Mouse (Mus musculus) stomach, postnatal 0 days (tissue): ENCODE results near the gene Orai1. TPM values are rescaled to one million over a fixed set of nuclear protein-coding genes. Genes with fewer than 3 reads are reported as not detected.
A peak's percentile ranks its signal among the peaks of the same experiment; 100 is the strongest.

ENCODE experiments used
- ATAC-seq: fragments of 200-750 bp; cut with Nextera tagmentation; 2 replicates; pipeline ENCODE4 v1.8.0; 2017; ENCODE audit not compliant: low FRiP score, low TSS enrichment
- DNase-seq: peaks from one replicate; pipeline ENCODE4 v3.0.0-alpha.2; 2016; ENCODE audit warnings: low spot score
- H3K27ac ChIP-seq: fragments of 300-500 bp; sonication (generic); replicated peaks from 2 replicates; pipeline ENCODE4 v1.5.1; 2014; ENCODE audit warnings: mild to moderate bottlenecking, control low read depth
- H3K27me3 ChIP-seq: fragments of 300-500 bp; sonication (generic); 2 replicates; pipeline ENCODE4 v1.6.1; 2014; ENCODE audit warnings: low read length; ENCODE audit not compliant: control insufficient read depth, insufficient read depth
- H3K36me3 ChIP-seq: fragments of 300-500 bp; sonication (generic); 2 replicates; pipeline ENCODE4 v1.6.1; 2014; ENCODE audit warnings: low read length, mixed read lengths; ENCODE audit not compliant: control insufficient read depth, insufficient read depth
- H3K4me1 ChIP-seq: fragments of 300-500 bp; sonication (generic); replicated peaks from 2 replicates; pipeline ENCODE4 v1.6.1; 2014; ENCODE audit warnings: antibody characterized with exemption; ENCODE audit not compliant: control insufficient read depth, insufficient read depth
- H3K4me2 ChIP-seq: fragments of 300-500 bp; sonication (generic); replicated peaks from 2 replicates; pipeline ENCODE4 v1.6.1; 2014; ENCODE audit warnings: low read depth, mild to moderate bottlenecking, control low read depth, moderate library complexity
- H3K4me3 ChIP-seq: fragments of 300-500 bp; sonication (generic); 2 replicates; pipeline ENCODE4 v1.5.1; 2014; ENCODE audit warnings: low read depth, low read length, control low read depth
- H3K9ac ChIP-seq: fragments of 300-500 bp; sonication (generic); 2 replicates; pipeline ENCODE4 v1.6.1; 2014; ENCODE audit warnings: mild to moderate bottlenecking, low read length, control low read depth, mixed read lengths
- H3K9me3 ChIP-seq: fragments of 300-500 bp; sonication (generic); 2 replicates; pipeline ENCODE4 v1.6.1; 2016; ENCODE audit warnings: low read length; ENCODE audit not compliant: control insufficient read depth
- CTCF ChIP-seq: IDR thresholded peaks from 2 replicates; pipeline ENCODE4 v1.5.1; 2016; ENCODE audit warnings: antibody characterized with exemption, low read depth, mild to moderate bottlenecking, moderate library complexity
- EP300 ChIP-seq: optimal IDR thresholded peaks from 2 replicates; pipeline ENCODE3; 2016; ENCODE audit warnings: antibody characterized with exemption
- WGBS: fragments of 180-500 bp; shearing (Covaris S2); extraction: QIAGEN DNeasy Blood & Tissue Kit; methylation state at CpG from one replicate; pipeline ENCODE4 v1.1.7; 2014; 5-methylcytosine and 5-hydroxymethylcytosine counted together
- polyA plus RNA-seq: library from polyadenylated mRNA; unstranded; fragments of >200 nt; fragmentation: Nextera tagmentation; extraction: Ambion mirVana; gene quantifications from 2 replicates; pipeline ENCODE4 v1.2.1, GENCODE M21; 2015

Gene Orai1
- polyA plus RNA-seq, 1 experiment from 2014 or later = 29.6 TPM

DNA sequence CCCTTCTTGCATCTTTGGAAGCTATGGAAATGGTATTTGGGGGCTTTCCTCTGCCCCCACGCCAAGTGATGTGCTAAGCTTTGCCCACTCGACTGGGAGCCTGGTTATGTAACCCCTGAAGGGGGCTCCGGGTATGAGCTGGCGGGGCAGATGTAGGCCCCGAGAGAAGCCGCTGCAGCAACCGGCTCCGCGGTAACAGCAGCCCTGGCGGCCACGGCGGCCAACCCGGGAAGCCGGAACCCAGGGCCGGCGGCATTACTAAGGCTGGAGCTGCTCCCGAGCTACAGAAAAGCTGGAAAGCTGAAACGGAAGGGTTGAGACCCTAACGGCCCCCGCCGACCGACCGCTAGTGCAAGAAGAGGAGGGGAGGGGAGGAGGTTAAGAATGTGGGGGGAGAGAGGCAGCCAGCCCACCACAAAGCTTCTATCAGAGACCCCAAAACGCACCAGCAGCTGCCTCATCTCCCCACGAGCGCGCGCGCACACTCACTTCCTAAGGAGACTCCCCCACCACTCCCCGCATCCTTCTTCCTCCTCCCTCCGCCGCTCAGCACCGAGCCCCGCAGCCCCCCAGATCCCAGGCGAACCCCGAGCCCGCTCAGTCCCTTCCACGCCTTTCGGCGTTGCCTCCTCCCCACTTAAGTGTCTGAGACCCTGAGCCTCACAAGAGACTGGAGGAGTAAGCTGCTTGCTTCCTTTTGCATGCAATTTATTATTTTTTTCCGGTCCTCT is 26.7 kb upstream of the Orai1 start:
- Histone ChIP-seq H3K27ac (peak overlapping the region; percentile 56), H3K9me3 (no peaks in the 10 kb centered on the region), H3K9ac (peak overlapping the region; percentile 63), H3K27me3 (no peaks in the 10 kb centered on the region), H3K4me2 (peak overlapping the region; percentile 93), H3K36me3 (no peaks in the 10 kb centered on the region), H3K4me3 (peak overlapping the region; percentile 65), H3K4me1 (peaks cover 4% of the 10 kb centered on the region; the same call in 1 of the 2 replicates)
- 0% methylated on average over 39 of the region's 41 CpGs for WGBS
- TF ChIP-seq CTCF = no peak
- no peak for TF ChIP-seq EP300
- DNase-seq (peak; percentile 67), ATAC-seq (peak; percentile 16; the same call in 1 of the 2 replicates)

GRCm38 (mm10) chr5:122989001-122989525 is 25.8 kb upstream of the Orai1 start:
- DNase-seq = peak; percentile 77
- no peak for TF ChIP-seq EP300
- TF ChIP-seq CTCF = no peak
- peak; percentile 61 for ATAC-seq

DNA sequence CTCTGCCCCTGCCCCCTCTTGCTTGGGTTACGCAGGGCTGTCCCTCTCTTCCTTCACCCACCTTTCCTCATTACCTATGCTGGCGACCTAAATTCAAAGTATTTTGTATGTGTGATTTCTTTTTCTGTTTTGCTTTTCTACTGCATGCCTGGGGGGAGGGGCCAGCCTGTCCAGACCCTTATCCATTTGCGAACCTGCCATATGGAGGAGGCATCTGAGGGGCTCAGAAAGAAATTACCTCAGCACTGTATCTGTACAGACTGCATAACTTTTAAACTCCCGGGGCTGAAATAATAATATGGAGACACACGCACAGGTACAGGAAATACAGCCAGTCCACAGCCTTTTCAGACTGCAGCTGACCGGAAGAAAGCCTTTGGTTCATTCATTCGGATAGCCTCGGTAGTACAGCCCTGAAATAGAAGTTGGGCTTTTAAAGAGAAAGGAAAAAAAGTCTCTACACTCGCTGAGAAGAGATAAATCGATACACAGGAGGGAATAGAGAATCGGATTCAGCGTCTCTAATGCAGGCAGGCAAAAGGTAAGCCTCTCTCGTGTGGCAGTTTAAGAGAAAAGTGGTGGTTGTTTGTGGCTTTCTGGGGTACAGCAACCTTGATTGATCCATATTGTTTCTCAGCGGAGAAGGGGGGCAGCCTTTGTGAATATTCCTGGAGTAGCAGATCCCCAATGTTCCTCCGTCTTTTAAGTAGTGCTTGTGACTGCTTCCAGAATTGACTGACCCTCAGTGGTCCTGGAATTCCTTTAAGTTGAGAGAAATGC is 25.1 kb upstream of the Orai1 start, which contains the start of gene Kdm2b:
Gene Kdm2b (minus strand): TSS at position 273 of the 780 bp plus-strand sequence.
- no peaks in the 10 kb centered on the region for H3K9me3 ChIP-seq
- peak within 1 kb of the TSS; percentile 65 for H3K4me3 ChIP-seq
- peak within 1 kb of the TSS; percentile 56 for H3K27ac ChIP-seq
- 13% methylated on average over 15 of the region's 15 CpGs for WGBS
- TF ChIP-seq CTCF (no peak), EP300 (no peak)
- H3K27me3 ChIP-seq = no peaks in the 10 kb centered on the region
- H3K36me3 ChIP-seq = no peaks in the 10 kb centered on the region
- DNase-seq (peak; percentile 31), ATAC-seq (peak; percentile 19; the same call in 1 of the 2 replicates)
- peak within 1 kb of the TSS; percentile 63 for H3K9ac ChIP-seq
- H3K4me1 ChIP-seq = peaks cover 4% of the 10 kb centered on the region; the same call in 1 of the 2 replicates
- H3K4me2 ChIP-seq = peak within 1 kb of the TSS; percentile 93

More at GRCm38 (mm10) chr5:122989001-122989525, 25.8 kb upstream of the Orai1 start:
- Histone ChIP-seq H3K4me2 (peak overlapping the region; percentile 93), H3K9ac (peak overlapping the region; percentile 63), H3K36me3 (no peaks in the 10 kb centered on the region), H3K4me3 (peak overlapping the region; percentile 65), H3K4me1 (peaks cover 4% of the 10 kb centered on the region; the same call in 1 of the 2 replicates), H3K27me3 (no peaks in the 10 kb centered on the region), H3K27ac (peak overlapping the region; percentile 56), H3K9me3 (no peaks in the 10 kb centered on the region)
- under 1% methylated on average over 35 of the region's 39 CpGs for WGBS

- Histone ChIP-seq H3K4me1 (peaks cover 4% of the 10 kb centered on the region; the same call in 1 of the 2 replicates), H3K27ac (no peak overlapping the region), H3K36me3 (no peaks in the 10 kb centered on the region), H3K4me3 (no peak overlapping the region), H3K4me2 (peak overlapping the region; percentile 93; the same call in 1 of the 2 replicates), H3K9me3 (no peaks in the 10 kb centered on the region), H3K9ac (no peak overlapping the region), H3K27me3 (no peaks in the 10 kb centered on the region)
- DNase-seq (no peak), ATAC-seq (no peak)
- TF ChIP-seq EP300 (no peak), CTCF (no peak)
- 50% methylated on average over 16 of the region's 16 CpGs for WGBS
Measured at GRCm38 (mm10) chr5:122990411-122991160, 24.3 kb upstream of the Orai1 start.

- Histone ChIP-seq H3K9ac (no peak overlapping the region), H3K4me2 (no peak overlapping the region), H3K27ac (no peak overlapping the region), H3K9me3 (no peaks in the 10 kb centered on the region), H3K4me1 (peaks cover 4% of the 10 kb centered on the region; the same call in 1 of the 2 replicates), H3K4me3 (no peak overlapping the region), H3K27me3 (no peaks in the 10 kb centered on the region), H3K36me3 (no peaks in the 10 kb centered on the region)
- ATAC-seq = no peak
- 55% methylated on average over 5 of the region's 5 CpGs for WGBS
- TF ChIP-seq CTCF (no peak), EP300 (no peak)
- DNase-seq = no peak
Measured at GRCm38 (mm10) chr5:122991350-122992004, 23.4 kb upstream of the Orai1 start.
